Mouse (Mus musculus) mouse embryonic stem cell (cell line): ENCODE measurements around the gene Slc9b1.

Experiments
- in situ Hi-C, 2 experiments: fragments of 300-500 bp; cut with MboI; formaldehyde crosslinking; loops; 1 replicate in 1 of 2; 3 replicates in 1 of 2; pipeline ENCODE4 v1.14.3; 2019 to 2020; ENCODE audit warnings: low sequenced_read_pairs in 2 of 2, low pct_unique_long_range_greater_than_20kb in 1 of 2, mixed read lengths in 1 of 2; ENCODE audit not compliant: unreplicated experiment in 1 of 2

The Slc9b1 gene

DNA sequence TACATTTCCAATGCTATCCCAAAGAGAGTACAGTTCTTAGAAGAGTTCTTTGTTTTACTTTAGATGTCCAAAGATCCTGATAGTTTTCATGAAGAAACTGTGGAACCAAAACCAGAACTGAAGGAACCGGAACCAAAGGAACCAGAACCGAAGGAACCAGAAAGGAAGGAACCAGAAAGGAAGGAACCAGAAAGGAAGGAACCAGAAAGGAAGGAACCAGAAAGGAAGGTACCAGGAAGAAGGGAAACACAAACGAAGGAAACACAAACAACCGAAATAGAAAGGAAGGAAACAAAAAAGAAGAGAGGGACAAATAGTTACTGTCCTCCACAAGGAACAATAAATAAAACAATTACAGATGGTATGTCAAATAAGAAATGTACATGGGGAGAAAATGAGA is 9.6 kb downstream of the Slc9b1 start:
- in situ Hi-C loops, result no loop called here

DNA sequence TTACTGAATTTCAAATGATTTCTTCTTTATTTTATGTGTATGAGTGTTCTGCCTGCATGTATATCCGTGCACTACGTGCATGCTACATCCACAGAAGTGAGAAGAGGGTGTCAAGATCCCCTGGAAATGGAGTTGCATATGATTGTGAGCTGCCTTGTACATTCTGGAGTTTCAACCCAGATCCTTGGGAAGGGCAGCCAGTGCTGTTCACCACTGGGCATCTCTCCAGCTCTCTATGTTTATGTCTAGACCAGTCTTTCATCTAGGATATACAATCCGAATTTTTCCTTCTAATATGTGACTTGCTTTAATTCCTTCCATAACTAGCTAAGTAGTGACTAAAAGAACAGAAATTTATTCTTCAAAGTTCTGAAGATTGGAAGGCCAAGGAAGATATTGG is 28.0 kb downstream of the Slc9b1 start:
- in situ Hi-C loops, result no loop called here

DNA sequence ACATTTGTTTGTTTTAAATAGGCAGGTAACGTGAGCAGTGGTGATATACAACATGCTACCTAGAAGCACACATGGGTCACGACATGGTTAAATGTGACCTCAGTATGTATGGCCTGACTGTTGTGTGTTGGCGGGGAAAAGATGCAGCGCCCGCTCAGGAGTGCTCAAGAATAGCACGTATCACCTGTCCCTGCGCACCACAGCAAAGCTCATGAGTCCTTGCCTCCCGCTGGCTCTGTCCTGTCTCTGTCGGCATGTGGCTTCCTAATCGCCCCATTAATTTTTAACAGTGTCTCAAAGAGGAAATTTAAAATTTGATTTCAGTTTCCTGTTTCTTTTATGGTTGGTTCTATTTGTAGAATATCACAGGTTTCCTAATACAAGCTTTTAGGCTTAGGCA is 29.6 kb downstream of the Slc9b1 start:
- in situ Hi-C loops, result no loop called here

DNA sequence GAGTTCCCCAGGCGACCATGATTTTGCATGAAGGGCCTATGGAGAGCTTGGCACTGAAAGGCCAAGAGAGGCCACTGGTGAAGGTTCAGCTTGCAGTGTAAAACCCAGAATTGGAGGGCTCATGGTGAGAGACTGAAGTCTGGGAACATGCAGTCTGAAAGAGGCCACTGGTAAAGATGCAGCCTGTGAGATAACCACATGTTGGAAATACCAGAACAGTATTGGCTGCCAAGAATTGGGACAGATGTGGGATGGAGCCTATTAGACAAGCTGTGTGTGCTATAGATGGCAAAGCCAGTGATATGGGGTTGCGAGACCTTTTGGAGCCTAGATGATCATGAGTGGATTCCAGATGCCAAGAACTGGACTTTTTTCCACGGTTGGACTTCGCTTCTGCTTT is 32.0 kb downstream of the Slc9b1 start:
- in situ Hi-C loops, result no loop called here

DNA sequence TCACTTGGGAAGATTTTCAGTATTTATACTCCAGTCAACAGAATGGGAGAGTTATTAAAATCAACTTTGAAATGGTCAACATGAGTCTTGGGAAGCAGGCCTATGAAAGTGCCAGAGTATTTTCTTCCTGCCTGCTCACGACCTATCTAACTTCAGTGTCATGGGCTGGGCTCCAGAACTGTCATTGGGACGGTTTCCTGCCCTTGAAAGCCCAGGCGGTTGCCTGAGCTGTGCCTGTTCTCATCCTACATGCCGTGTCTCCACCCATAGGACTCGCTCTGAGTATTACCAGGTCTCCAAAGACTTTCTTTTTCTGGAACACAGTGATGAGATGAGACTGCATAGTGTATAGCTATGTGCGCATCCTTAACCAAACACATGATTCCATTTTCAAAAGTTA is 45.4 kb downstream of the Slc9b1 start:
- in situ Hi-C loops, result loop anchor here in 1 of 2 experiments (10.0 kb wide), 1 partner anchor 342 kb away; no protein-coding TSS in a partner anchor

DNA sequence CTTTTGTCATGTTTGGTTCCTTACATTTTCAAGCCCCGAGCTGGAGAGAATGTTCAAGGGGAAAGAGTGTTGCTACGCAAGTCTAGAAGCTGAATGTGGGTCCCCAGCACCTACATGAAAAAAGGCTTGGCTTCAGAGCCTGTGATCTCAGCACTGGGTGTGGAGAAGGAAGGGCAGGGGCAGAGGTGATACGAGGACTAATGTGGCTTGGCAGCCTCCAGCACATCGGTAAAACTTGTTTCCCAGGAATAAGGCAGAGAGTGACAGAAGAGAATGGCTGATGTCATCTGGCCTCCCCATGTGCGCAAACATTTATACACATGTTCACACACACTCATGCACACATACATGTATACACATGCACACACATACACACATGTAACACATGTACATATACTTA is 47.3 kb downstream of the Slc9b1 start:
- in situ Hi-C loops, result loop anchor here in 1 of 2 experiments (10.0 kb wide), 1 partner anchor 340 kb away; no protein-coding TSS in a partner anchor

DNA sequence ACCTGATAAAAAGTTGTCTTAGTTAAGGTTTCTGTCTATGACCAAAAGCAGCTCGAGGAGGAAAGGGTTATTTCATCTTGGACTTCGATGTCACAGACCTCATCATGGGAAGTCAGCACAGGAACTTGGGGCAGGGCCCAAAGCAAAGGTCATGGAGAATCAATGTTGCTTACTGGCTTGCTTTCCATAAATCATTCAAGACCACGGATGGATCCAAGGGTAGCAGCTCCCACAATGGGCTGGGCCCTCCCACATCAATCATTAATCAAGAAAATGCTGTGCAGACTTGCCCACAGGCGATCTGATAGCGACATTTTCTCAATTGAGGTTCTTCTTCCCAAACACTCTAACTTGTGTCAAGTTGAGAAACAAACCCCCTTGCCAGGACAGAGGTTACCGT is 48.3 kb downstream of the Slc9b1 start:
- in situ Hi-C loops, result loop anchor here in 1 of 2 experiments (10.0 kb wide), 1 partner anchor 339 kb away; no protein-coding TSS in a partner anchor

DNA sequence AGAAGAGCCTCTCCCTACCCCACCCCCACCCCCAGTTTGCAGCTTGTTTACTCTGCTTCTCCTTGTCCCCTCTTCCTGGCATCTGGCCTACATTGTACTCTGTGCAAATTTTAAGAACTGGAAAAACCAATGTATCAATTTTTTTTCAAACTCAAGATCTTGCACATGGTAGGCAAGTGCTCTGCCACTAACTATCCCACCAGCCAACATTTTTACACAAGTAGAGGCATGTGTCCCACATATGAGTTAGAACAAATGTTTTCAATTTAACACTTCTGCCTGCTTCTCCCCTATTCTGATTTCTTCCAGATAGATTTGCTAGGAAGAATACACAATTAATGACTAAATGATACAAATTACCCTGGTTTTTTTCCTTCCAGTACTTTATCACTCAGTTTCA is 49.3 kb downstream of the Slc9b1 start:
- in situ Hi-C loops, result loop anchor here in 1 of 2 experiments (10.0 kb wide), 1 partner anchor 338 kb away; no protein-coding TSS in a partner anchor

DNA sequence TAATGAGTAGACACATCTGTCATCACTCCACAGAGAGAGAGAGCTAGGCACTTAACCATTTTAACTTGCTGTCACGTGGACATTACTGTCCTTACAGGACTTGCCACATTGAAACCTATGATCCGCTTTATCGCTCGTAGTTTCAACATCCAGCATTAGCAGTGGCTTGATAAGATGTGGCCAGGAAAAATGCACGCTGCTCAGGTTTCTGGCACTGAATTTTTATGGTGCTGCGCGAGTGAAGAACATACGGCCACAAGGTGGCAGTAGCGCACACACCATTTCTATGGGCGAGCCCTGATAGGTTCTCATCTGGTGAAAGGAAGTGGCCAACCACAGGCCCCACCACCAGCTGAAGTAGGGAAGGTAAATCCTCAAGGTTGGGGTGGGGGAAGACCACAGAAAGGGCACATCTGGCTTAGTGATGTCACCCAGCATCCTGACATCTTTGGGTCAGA is 54.4 kb downstream of the Slc9b1 start:
- in situ Hi-C loops, result loop anchor here in 1 of 2 experiments (5.0 kb wide), 1 partner anchor 330 kb away; no protein-coding TSS in a partner anchor

DNA sequence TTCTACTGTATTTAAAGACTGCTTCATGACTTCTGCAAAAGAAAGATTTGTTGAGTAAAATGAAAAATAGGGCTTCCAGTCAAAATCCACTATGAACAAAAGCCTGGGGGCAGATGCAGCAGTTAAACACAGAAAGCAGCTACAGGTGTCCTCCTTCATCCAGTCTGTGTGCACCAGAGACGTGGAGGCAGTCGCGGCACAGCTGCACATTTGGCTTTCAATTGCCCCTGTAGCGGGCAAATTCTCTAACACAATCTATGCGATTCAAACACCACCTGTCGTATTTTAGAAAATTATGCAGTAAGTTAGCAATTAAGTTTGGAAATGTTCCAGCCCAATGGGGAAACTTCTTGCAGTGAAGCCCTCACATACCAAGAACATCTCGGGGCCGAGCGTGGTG is 55.4 kb downstream of the Slc9b1 start:
- in situ Hi-C loops, result loop anchor here in 1 of 2 experiments (5.0 kb wide), 1 partner anchor 329 kb away; no protein-coding TSS in a partner anchor

DNA sequence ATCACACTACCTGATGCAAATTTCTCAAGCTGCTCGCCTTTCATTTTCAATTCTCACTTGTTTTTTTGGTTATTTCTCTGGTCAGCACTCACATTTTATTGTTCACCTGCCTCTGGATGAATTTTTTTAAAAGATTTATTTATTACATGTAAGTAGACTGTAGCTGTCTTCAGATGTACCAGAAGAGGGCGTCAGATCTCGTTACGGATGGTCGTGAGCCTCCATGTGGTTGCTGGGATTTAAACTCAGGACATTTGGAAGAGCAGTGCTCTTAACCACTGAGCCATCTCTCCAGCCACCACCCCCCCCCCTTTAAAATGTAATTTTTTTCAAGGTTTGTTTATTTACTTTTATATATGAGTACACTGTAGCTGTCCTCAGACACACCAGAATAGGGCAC is 56.0 kb downstream of the Slc9b1 start:
- in situ Hi-C loops, result loop anchor here in 1 of 2 experiments (5.0 kb wide), 1 partner anchor 328 kb away; no protein-coding TSS in a partner anchor

DNA sequence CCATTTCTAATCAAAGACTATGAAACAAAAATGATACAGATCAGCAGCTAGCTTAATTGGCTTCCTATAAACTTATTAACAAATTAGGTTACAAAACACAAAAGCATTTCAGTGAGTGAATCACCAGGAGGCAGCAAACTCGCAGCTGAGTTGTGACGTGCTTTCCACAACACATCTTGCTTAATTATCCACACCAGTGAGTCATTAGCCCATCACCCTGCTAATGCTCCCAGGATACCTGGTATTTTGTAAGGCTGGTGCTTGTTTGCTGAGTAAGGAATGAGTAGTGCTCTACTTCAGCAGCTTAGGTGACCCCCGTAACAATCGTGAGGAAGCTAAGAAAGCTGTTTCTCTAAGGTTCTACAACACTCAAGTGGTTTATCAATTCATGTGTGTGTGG is 56.8 kb downstream of the Slc9b1 start:
- in situ Hi-C loops, result loop anchor here in 1 of 2 experiments (5.0 kb wide), 1 partner anchor 328 kb away; no protein-coding TSS in a partner anchor

DNA sequence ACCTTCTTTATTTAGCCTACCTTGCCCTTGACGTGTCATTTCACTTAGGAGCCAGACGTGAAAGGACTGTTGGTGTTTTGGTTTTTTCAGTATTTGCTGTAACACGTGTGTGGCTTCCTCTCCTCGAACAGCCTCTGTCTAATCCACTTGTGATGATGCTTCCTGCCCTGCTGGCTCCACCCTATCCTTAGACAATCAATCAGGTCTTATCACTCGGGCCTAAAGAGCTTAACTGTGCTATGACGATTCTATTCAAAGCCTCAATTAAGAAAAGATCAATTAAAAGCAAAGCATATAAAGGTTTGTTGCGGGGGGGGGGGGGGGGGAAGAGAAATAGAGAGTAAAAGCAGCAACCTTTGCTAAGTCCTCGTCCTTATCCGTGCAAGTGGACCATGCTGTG is 59.5 kb downstream of the Slc9b1 start:
- in situ Hi-C loops, result no loop called here

DNA sequence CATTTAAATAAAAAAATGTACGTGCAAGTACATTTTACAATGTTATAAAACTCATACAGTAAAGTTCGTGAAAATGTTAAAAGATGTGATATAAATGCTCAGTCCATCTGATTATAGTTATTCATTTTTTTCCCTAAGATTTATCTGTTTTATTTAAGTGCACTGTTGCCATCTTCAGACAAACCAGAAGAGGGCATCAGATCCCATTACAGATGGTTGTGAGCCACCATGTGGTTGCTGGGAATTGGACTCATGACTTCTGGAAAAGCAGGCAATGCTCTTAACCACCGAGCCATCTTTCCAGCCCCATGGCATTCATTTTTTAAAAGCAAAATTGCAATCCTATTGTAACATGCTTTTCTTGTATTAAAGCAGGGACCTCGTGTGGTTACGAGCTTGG is 61.4 kb downstream of the Slc9b1 start:
- in situ Hi-C loops, result no loop called here

DNA sequence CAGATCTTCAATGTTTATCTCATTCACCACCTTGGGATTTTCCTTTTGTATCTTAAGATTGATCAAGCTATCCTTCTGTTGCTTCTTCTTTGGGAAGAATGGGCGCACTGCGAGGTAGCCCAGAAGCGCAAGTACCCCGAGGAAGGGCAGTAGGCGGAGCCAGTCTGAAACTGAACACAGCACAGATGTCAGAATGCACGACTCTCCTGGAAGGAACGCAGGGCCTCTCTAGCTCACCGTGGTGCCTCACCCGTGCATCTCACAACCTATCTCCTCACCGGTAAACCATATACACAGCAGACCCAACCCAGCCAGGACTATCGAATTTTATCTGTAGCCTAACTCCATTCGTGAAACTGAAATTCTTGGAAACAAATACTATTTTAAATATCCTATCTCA is 63.2 kb downstream of the Slc9b1 start:
- in situ Hi-C loops, result no loop called here

DNA sequence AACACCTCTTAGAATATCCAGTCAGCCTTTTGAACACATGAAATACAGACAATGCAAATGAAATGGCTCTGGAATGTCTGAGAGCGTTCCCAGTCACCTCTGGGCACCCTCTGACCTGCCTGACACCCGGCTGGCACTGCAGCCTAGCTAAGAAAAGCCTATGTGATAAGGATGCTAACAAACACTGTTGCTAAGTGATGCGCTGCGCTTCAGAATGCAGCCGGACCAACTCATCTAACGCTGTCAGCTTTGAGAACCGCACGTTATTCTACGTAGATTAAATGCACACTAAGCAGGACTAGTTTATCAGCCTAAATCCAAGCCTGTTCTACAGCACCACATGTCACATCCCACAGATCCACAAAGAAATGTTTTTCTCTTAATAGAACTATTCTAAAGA is 64.0 kb downstream of the Slc9b1 start:
- in situ Hi-C loops, result no loop called here

DNA sequence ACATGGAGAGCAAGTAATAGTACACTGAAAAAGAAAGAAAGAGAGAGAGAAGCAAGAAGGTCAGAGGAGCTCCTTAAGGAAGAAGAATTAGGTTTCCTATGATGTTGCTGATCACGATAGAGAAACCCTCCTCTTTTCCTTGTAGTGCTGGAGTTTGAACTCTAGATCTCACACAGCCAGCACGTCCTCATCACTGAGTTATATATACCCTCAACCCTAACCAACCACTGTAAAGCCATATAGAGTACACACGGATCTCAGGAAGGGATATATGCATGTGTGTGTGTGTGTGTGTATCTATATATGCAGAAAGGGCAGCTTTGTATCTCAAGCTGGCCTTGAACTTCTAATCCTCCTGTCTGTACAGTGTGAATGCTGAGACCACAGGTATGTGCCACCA is 69.4 kb downstream of the Slc9b1 start:
- in situ Hi-C loops, result no loop called here

DNA sequence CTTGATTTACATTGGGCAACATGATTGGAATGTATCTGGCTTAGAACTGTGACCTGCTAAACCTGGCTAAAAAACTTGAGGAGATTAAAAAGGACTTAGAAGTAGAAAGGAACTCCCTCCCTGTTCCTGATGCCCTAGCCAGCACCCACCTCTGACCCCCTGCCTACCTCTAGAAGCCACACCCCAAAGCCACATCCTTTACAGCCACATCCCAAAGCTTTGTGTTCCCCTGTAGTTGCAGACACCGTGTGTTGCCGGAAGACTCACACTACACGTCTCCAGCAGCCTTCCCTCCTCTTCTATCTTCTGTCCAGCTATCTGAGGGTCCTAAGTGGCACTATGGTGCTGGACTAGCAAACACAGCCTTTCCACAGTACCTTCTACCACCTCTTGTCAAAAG is 70.0 kb downstream of the Slc9b1 start:
- in situ Hi-C loops, result no loop called here

DNA sequence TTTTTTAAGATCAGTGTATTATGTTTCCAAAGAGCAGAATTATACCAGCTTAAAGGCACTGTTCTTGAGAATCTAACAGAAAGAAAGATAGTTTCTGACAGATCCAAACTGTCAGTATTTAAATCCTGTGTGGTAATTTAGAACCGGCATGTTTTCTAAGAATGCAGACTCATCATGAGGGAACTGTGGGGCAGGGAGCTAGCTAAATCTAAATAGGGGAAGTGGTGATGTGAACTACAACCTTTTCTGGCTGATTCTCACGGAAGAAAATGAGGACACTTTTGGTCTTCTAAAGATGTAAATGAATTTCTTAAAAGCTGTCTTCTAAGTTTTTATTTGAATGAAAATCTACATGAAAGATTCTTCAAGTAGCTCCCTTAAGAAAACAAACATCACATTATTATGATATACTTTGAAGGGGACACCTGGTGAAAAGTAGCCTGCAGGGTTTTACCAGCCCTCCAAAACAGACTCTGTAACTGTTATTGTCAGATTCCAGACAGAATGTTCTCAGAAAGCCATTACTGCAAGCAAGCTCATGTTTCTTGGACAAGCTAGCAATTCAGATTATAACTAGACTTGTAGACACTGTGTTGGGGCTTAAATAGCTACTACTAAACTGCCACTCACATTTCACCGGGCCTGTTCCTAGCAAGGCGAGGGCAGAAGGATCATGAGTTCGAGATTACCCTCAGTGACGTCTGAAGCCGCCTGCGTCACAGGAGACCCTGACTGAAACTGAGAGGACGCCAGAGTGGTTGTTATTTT is 72.9 kb downstream of the Slc9b1 start:
- in situ Hi-C loops, result no loop called here

DNA sequence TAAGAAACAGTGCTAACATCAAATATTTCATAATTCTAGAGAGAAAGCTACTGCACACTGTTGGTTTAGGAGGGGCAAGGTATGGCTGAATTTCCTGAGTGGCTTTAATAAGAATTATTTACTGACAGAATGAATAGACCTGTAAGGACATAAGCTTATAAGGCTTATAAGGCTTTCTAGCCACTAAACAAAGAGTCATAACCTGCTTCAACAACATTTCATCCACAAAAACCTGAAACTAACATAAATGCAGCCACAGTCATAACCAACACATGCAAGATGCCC is 73.4 kb downstream of the Slc9b1 start:
- in situ Hi-C loops, result no loop called here
